Mouse (Mus musculus): ENCODE results near the gene Lypd3.
"Not testable (repeated sequence)": the region's sequence is repeated elsewhere in the genome, so short reads cannot be mapped to it uniquely, and the experiment has no call there.

Lypd3 gene

GRCm38 (mm10) chr7:24614816-24615215 lies 21.5 kb upstream of the Lypd3 start:
- no peak for DNase-seq

DNA sequence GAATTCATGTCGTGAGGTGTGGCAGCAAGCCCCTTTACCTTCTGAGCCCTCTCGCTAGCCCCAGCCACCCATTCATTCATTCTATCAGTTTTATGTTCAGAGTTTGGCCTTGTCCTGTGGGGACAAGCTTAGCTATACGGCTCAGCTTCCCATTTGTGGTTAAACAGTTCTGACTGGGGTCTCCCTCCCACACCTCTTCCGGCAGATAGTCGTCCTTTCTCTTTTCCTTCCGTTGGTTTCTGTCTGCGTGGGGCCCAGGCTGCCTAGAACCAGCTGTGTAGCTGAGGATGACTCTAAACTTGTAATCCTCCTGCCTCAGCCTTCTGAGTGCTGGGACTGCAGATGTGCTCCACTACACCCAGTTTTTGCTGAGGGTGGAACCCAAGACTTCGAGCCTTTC lies 18.6 kb upstream of the Lypd3 start:
- no peak for DNase-seq

- not testable (repeated sequence) for DNase-seq
Measured at GRCm38 (mm10) chr7:24618374-24618773, 18.0 kb upstream of the Lypd3 start.

DNA sequence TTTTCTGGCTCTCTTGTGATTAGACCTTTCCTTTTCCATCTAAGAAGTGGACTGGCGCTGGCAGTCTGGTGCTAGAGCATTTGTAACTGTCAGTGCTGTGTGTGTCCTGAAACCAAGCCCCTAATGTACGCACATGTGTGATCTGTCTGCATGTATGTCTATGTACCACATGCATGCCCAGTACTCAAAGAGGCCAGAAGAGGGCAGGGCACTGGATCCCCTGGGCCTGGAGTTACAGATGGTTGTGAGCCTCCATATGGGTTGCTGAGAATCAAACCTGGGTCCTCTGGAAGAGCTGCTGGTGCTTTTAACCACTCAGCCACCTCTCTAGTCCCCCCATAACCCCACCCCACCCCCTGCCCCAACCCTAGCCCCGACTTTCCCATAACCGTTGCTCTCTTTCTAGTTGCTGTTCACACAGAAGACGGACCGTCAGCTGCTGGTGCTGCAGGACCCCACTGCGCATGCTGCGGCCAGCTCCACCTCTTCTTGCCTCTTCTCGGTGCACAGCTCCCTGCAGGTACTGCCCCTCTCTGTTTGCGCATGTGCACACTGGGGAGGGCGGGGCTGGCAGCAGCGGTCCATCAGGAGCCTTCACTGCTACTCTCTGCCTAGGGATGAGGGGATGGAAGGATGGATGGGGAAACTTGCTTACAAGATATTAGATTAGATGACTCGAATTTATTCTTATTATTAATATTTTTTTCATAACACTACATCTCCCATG lies 16.5 kb upstream of the Lypd3 start:
- no peak for DNase-seq

GRCm38 (mm10) chr7:24621193-24621592 lies 15.2 kb upstream of the Lypd3 start:
- no peak for DNase-seq

- no peak for DNase-seq
Measured at GRCm38 (mm10) chr7:24622967-24623366, 13.4 kb upstream of the Lypd3 start.

GRCm38 (mm10) chr7:24628685-24629610 lies 7.4 kb upstream of the Lypd3 start:
- peak; percentile 78 to 84 for DNase-seq

DNA sequence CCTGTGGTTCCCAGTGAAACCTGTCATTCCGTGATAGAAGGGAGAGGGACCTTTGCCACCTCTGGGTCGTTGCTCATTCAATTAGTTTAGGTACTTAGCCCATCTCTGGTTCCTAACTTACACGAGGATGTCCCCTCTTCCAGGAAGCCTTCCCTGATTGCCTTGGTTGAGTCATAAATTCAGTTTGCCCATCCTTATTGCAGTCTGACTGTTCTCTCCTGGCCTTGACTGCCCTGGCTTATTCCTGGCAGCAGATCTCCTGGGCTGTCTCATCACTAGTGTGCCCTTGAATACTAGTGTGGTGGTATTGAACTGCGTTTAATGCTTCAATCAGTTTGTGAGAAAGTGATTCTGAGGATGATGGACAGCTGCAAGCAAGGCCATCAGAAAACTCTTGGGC lies 6.7 kb upstream of the Lypd3 start:
- DNase-seq: no peak

GRCm38 (mm10) chr7:24630116-24630880 lies 6.1 kb upstream of the Lypd3 start:
- DNase-seq: no peak

- DNase-seq: no peak
Measured at GRCm38 (mm10) chr7:24637046-24637445, 696 bp downstream of the Lypd3 start.

DNA sequence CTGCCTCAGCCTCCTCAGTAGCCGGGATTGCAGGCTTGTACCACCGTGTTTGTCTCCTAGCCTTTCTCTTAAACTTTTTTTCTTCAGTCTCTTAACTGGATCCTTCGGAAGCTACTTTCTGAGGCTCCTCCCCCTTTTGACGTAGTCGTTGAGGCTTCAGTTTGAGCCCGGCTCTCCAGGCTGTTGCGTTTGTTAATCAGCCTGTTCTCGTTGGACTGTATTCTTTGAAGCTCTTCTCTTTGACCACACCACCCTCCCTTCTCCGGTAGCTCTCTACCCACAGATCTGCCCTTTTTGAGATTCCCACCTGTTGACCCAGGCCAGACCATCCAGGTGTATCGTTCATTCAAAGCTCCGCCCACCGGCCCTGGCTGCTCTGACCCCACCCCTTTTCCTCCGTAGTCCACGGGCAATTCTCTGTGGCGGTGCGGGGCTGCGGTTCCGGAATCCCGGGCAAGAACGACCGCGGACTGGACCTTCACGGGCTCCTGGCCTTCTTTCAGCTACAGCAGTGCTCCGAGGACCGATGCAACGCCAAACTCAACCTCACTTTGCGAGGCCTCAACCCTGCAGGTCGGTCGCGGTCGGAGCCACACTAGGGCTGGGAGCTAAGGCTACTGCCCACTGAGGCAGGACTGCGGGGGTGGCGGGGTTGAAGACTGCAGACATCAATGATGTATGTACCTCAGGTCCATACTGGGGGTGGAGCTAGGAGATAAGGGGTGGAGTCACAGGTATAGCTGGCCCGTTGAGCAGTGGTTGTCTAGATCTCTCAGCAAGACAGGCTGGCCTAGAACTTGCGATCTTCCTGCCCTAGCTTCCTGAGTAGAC lies 1.9 kb downstream of the Lypd3 start:
- DNase-seq: peak in 1 of 2 experiments; percentile 35

GRCm38 (mm10) chr7:24640450-24640849 lies 4.1 kb downstream of the Lypd3 start:
- DNase-seq: no peak

- DNase-seq: peak; percentile 40 to 66
Measured at GRCm38 (mm10) chr7:24642491-24642890, 6.1 kb downstream of the Lypd3 start.

DNA sequence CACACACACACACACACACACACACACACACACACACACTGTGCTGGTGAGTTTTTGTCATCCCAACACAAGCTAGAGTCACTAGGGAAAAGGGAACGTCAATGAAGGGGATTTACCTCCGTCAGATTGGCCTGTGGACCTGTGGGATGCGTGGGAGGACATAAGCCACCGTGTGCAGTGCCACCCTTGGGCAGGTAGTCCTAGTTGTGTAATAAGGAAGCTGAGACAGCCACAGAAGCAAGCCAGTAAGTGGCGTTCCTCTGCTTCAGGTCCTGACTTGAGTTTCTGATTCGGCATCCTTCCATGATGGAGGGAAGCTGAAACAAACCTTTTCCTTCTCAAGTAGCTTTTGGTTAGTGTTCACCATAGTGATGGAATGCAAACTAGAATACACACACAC lies 8.1 kb downstream of the Lypd3 start:
- DNase-seq: no peak

GRCm38 (mm10) chr7:24644996-24645395 lies 8.6 kb downstream of the Lypd3 start:
- no peak for DNase-seq

DNA sequence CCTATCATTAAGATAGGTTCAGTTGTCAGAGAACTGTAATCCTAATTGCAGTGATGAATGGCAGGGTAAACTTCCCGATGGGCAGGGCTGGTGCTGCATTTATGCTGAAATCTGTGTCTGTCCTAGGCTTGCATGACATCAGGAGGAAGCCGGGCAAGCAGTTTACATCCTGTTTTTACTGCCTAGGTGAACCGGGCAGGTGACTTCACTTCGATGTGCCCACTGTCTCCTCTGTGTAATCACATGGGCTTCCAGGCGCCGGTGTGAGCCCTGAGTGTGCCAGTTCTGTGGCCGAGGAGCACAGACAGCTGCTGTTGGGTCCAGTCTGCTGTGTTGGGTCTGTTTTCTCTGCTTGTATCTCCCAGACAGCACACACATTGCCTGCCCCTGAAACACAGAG lies 10.1 kb downstream of the Lypd3 start:
- no peak for DNase-seq

GRCm38 (mm10) chr7:24653681-24654080 lies 17.3 kb downstream of the Lypd3 start:
- DNase-seq: peak; percentile 38 to 72

GRCm38 (mm10) chr7:24659737-24660357 lies 23.5 kb downstream of the Lypd3 start:
- no peak for DNase-seq

DNA sequence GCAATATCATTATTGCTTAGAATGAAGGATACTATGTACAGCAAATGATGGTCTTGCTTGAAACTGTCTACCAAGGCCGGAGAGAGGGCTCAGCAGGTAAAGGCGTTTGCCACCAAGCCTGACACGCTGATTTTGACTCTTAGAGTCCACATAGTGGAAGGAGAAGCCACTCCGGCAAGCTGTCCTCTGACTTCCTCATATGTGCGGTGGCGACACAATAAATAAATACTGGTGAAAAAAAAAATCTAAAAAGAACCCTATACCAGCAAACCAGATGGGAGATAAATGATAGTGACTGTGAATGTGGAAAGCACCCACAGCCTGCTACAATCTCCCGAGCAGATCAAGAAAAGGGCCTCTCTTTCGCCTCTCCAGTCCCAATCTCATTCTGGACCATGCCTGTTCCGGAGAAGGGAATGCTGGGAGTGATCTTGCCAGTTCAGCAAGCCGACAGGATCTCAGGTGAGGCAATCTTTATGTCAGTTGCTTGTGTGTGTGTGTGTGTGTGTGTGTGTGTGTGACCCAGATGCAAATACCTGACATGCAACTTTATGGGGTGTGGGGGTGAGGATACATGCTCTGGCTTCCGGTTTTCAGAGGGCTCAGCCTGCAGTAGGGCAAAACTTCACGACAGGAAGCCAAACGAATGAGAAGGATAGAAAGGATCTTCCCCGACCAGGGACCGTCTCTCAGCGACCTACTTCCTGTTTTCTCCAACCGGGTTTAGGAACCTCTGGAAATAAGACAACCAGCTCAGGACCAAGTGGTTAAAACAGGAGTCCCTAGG lies 25.0 kb downstream of the Lypd3 start:
- DNase-seq: peak in 1 of 2 experiments; percentile 17

DNA sequence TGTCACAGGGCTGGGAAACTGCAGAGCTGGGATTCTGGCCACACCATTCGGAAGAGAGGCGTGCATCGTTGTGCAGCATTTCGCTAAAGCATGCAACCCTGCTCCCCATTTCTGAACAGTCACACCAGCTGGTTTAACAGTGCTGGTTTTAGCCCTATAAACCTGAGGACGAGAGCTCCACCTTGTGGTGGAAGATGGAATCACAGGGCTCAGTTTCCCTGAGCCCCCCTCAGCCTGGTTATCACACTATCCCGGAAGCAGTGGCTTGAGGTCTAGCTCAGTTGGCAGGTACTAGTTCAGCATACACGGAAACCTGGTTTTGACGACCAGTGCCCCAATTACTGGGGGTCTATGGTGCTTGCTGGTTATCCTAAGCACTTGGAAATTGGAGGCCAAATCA lies 26.2 kb downstream of the Lypd3 start:
- DNase-seq: peak; percentile 27 to 68

DNA sequence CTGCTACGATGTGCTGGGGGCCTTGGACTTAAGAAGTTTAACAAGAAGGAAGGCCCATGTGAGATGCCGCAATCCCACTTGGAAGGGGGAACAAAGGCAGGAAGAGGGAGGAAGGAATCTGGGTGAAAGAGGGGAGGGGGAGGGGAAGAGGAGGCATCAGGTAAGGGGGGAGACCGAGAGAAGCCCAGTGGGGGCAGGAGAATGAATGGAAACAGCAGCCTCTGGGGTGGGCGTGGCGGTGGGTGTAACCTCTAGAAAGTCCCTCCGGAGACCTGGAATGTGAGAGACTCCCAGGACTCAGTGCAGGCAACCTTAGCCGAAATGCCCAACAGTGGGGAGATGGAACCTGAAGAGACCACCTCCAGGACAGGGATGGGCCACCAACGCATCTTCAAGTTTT lies 28.0 kb downstream of the Lypd3 start:
- DNase-seq: no peak

All from spleen, adult 18-20 months (tissue).